Mouse (Mus musculus) E14TG2a.4 (cell line): ENCODE data around the gene Ppdpf.

Experiments used
- CTCF ChIP-seq: conservative IDR thresholded peaks from 2 replicates; pipeline ENCODE4 v1.5.1; 2014; ENCODE audit warnings: low read length
- NANOG ChIP-seq: IDR thresholded peaks from 2 replicates; pipeline ENCODE4 v1.6.1; 2014; ENCODE audit warnings: borderline replicate concordance, low read length, mixed read lengths
- POU5F1 ChIP-seq: IDR thresholded peaks from 2 replicates; pipeline ENCODE4 v1.6.1; 2014; ENCODE audit warnings: low read length, borderline replicate concordance

- TF ChIP-seq CTCF (peak; percentile 47), POU5F1 (no peak), NANOG (no peak)
Observed at GRCm38 (mm10) chr2:181153837-181154236, 33.2 kb upstream of the Ppdpf start.
